12 mouse cellular contexts compared by ENCODE assay signal in the genomic region with DNA sequence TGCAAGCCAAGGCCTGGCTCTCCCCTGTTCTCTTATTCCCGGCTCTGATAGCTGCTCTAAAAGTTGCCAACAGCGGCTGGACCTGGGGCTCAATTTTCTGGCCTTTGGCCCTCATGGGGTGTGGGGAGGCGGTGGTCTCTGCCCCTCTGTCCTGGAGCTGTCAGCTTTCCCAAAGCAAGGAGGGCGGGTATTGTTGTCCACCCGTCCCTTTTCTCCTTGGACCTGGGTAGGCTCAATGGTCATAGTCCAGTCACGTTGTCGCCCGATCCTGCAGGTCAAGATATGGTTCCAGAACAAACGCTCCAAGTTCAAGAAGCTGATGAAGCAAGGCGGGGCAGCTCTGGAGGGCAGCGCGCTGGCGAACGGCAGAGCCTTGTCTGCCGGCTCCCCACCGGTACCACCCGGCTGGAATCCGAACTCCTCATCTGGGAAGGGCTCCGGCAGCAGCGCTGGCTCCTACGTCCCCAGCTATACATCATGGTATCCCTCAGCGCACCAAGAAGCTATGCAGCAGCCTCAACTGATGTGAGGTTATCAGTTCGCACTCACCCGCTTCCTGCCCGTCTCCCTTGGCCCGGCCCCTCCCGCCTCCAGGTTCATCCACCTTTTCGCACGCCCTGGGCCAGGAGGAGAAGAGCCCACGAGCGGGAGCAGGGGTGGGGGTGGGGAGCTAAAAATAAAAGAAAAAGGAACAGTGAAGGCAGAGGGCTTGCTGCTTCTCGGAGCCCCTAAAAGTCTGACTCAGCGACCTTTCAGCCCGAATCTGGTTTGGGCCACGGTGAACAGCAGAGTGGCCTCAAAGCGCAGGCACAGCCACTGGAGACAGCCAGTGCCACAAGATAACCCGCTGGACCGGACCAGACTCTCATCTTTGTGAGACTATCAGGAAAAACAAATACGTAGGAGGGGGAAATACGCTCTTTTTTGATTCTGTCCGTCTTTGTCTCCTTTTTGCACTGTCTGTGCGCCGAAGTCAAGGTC. TPM values are rescaled to one million over a fixed set of nuclear protein-coding genes. Genes with fewer than 3 reads are reported as not detected.
DNase-seq lines count a peak whose midpoint lies in the region; ATAC-seq and TF ChIP-seq lines count a peak whose summit lies in the region.
"Had no signal": no experiment of that assay in that cellular context is flagged by ENCODE, and none has a peak within 500 bp of the region (broad histone marks: within the 10 kb centered on the region; RNA-seq: fewer than 3 reads in every experiment).

No protein-coding gene starts in this region.

- no peak for TF ChIP-seq CTCF in ES-Bruce4 (IDR thresholded peaks at IDR 0.05; ENCODE audit: low read depth, low read length)

- TF ChIP-seq POLR2A in ES-Bruce4 (IDR thresholded peaks at IDR 0.05; ENCODE audit: insufficient read depth, low read length): no peak

- H3K4me3 ChIP-seq in ES-Bruce4 (ENCODE audit: low read depth, low read length): peak overlapping the region; percentile 13; the same call in 1 of the 2 replicates
- H3K4me3 ChIP-seq in forebrain, embryonic 10.5 days: peak overlapping the region; percentile 60
- H3K4me3 ChIP-seq in limb, embryonic 15.5 days: peak overlapping the region; percentile 5; the same call in 1 of the 2 replicates
- H3K4me3 ChIP-seq: kidney, embryonic 15.5 days had no signal

- no peaks in the 10 kb centered on the region for H3K4me1 ChIP-seq in ES-Bruce4 (ENCODE audit: control insufficient read depth, insufficient read depth, low read length)
- peaks cover 65% of the 10 kb centered on the region for H3K4me1 ChIP-seq in forebrain, embryonic 10.5 days
- peaks cover 34% of the 10 kb centered on the region for H3K4me1 ChIP-seq in limb, embryonic 15.5 days

- H3K4me2 ChIP-seq in limb, embryonic 15.5 days: no peak overlapping the region
- H3K4me2 ChIP-seq: kidney, embryonic 15.5 days had no signal

- no peak overlapping the region for H3K27ac ChIP-seq in ES-Bruce4 (ENCODE audit: insufficient read depth, low read length)
- H3K27ac ChIP-seq in forebrain, embryonic 10.5 days: peak overlapping the region; percentile 58; the same call in 1 of the 2 replicates
- no peak overlapping the region for H3K27ac ChIP-seq in limb, embryonic 15.5 days
- H3K27ac ChIP-seq: kidney, embryonic 15.5 days had no signal

- WGBS in forebrain, embryonic 10.5 days: 1% methylated on average over 43 of the region's 43 CpGs
- WGBS in limb, embryonic 15.5 days: 3% methylated on average over 43 of the region's 43 CpGs

- no peak for ATAC-seq in limb, embryonic 15.5 days (ENCODE audit: insufficient number of reproducible peaks, low FRiP score, low TSS enrichment, low read depth)
- ATAC-seq in megakaryocyte progenitor cell, adult 5-6 weeks (replicated peaks; ENCODE audit: poor library complexity): no peak

- TF ChIP-seq EP300 in ES-Bruce4 (IDR thresholded peaks at IDR 0.05; ENCODE audit: insufficient read depth, low read depth, low read length): no peak

- peak; percentile 78 for DNase-seq in heart, adult 11 months
- no peak for DNase-seq in heart, adult 9 months (ENCODE audit: low spot score in 2 of 2)
- no peak for DNase-seq in forebrain, embryonic 10.5 days (ENCODE audit: extremely low spot score, low spot score)
- DNase-seq in gastrocnemius, postnatal 10 days: no peak
- DNase-seq in thymus, postnatal 25 days: no peak
- DNase-seq: cerebellum, adult 18-20 months; gastrocnemius, postnatal 14 days had no signal

- H3K27me3 ChIP-seq in ES-Bruce4 (ENCODE audit: control insufficient read depth, insufficient read depth, low read length, poor library complexity, severe bottlenecking): peaks cover 48% of the 10 kb centered on the region
- H3K27me3 ChIP-seq in forebrain, embryonic 10.5 days (ENCODE audit: poor library complexity, severe bottlenecking): peaks cover 100% of the 10 kb centered on the region
- peaks cover 92% of the 10 kb centered on the region for H3K27me3 ChIP-seq in limb, embryonic 15.5 days

- H3K9ac ChIP-seq in ES-Bruce4 (ENCODE audit: low read depth, poor library complexity, severe bottlenecking): no peak overlapping the region
- H3K9ac ChIP-seq in limb, embryonic 15.5 days: no peak overlapping the region
- H3K9ac ChIP-seq: kidney, embryonic 15.5 days had no signal

- H3K9me3 ChIP-seq in ES-Bruce4 (replicated peaks; ENCODE audit: control insufficient read depth, insufficient read depth, low read length, poor library complexity, severe bottlenecking): no peaks in the 10 kb centered on the region
- no peaks in the 10 kb centered on the region for H3K9me3 ChIP-seq in forebrain, embryonic 10.5 days
- no peaks in the 10 kb centered on the region for H3K9me3 ChIP-seq in limb, embryonic 15.5 days
- H3K9me3 ChIP-seq: kidney, embryonic 15.5 days had no signal

- no peaks in the 10 kb centered on the region for H3K36me3 ChIP-seq in ES-Bruce4 (ENCODE audit: control insufficient read depth, insufficient read depth, low read length, poor library complexity, severe bottlenecking)
- H3K36me3 ChIP-seq in forebrain, embryonic 10.5 days (replicated peaks): no peaks in the 10 kb centered on the region
- H3K36me3 ChIP-seq in limb, embryonic 15.5 days: no peaks in the 10 kb centered on the region
- H3K36me3 ChIP-seq: kidney, embryonic 15.5 days had no signal

RNA-seq across cellular contexts. Expression of gene Dlx1, which starts 4.4 kb away (rescaled TPM):
- not detected in 2 replicates for polyA plus RNA-seq in ES-Bruce4 (2011; ENCODE audit: insufficient read depth, insufficient read length, low read depth, missing spikeins)
- 32.5 and 32.9 TPM in 2 replicates for polyA plus RNA-seq in forebrain, embryonic 10.5 days (2016; fragmentation: Nextera tagmentation; extraction: Ambion mirVana)
- 3.9 and 4.4 TPM in 2 replicates for polyA plus RNA-seq in limb, embryonic 15.5 days (2015; fragmentation: Nextera tagmentation; extraction: Ambion mirVana)
- total RNA-seq in gastrocnemius, postnatal 10 days (2021): under 1 TPM; 0.23 to 0.54 TPM
- total RNA-seq in megakaryocyte progenitor cell, adult 5-6 weeks (2015): not detected in 2 replicates
- total RNA-seq in megakaryocyte progenitor cell, adult 5-6 weeks (2017): not detected in 2 replicates
- total RNA-seq: monocyte, adult 5-6 weeks had no signal

RNA-seq across cellular contexts. Expression of gene Dlx2, which starts 14.3 kb away (rescaled TPM):
- not detected in 2 replicates for polyA plus RNA-seq in ES-Bruce4 (2011; ENCODE audit: insufficient read depth, insufficient read length, low read depth, missing spikeins)
- 15.5 and 17.8 TPM in 2 replicates for polyA plus RNA-seq in forebrain, embryonic 10.5 days (2016; fragmentation: Nextera tagmentation; extraction: Ambion mirVana)
- 3.5 and 3.6 TPM in 2 replicates for polyA plus RNA-seq in limb, embryonic 15.5 days (2015; fragmentation: Nextera tagmentation; extraction: Ambion mirVana)
- total RNA-seq in gastrocnemius, postnatal 10 days (2021): under 1 TPM in 1 of 2 experiments, not detected in 1; 0.09 TPM
- not detected in 2 replicates for total RNA-seq in megakaryocyte progenitor cell, adult 5-6 weeks (2015)
- not detected in 2 replicates for total RNA-seq in megakaryocyte progenitor cell, adult 5-6 weeks (2017)
- total RNA-seq: monocyte, adult 5-6 weeks had no signal

Comparison
In these comparisons a context has a peak if more than half of its experiments do, and no peak if none do; other contexts are left out.
1. H3K4me3 ChIP-seq: peak in every context shown above with its lines; median percentile 60 in forebrain, embryonic 10.5 days; 13 in ES-Bruce4; 5 in limb, embryonic 15.5 days.